In genomic region chr13:60267557-60267956, GRCm38 (mm10) we compare ENCODE assay signal across 8 mouse cellular contexts.
DNase-seq lines count a peak whose midpoint lies in the region.

No protein-coding gene starts in this region.

- DNase-seq in adrenal gland, postnatal 14 days, result peak; percentile 25
- no peak for DNase-seq in adrenal gland, adult 8-10 months
- DNase-seq in urinary bladder, postnatal 14 days (ENCODE audit: low spot score), result peak; percentile 52
- DNase-seq in urinary bladder, postnatal 10 days (ENCODE audit: low spot score), result no peak
- peak; percentile 63 for DNase-seq in kidney, adult 9 months
- DNase-seq in lung, postnatal 14 days, result peak; percentile 41
- no peak for DNase-seq in c-Kit-positive CD71-positive TER-119-positive erythroid progenitor cells, embryonic 14.5 days (ENCODE audit: low spot score)
- no peak for DNase-seq in right cerebral cortex, postnatal 4 days

Comparison
In these comparisons a context has a peak if more than half of its experiments do, and no peak if none do; other contexts are left out.
1. DNase-seq: peak in adrenal gland, postnatal 14 days (single experiment), urinary bladder, postnatal 14 days (single experiment), kidney, adult 9 months (single experiment) and lung, postnatal 14 days (single experiment); none in adrenal gland, adult 8-10 months (single experiment), urinary bladder, postnatal 10 days (single experiment), c-Kit-positive CD71-positive TER-119-positive erythroid progenitor cells, embryonic 14.5 days (single experiment) and right cerebral cortex, postnatal 4 days (single experiment).